Mouse (Mus musculus) limb, embryonic 11.5 days (tissue): ENCODE data around the gene Mymk. TPM values are rescaled to one million over a fixed set of nuclear protein-coding genes. Genes with fewer than 3 reads are reported as not detected.

Experiments used
- ATAC-seq: fragments of 200-750 bp; cut with Nextera tagmentation; 2 replicates; pipeline ENCODE4 v1.8.0; 2017; ENCODE audit warnings: low read depth; ENCODE audit not compliant: insufficient number of reproducible peaks, low FRiP score, low TSS enrichment
- DNase-seq: peaks from one replicate; pipeline ENCODE4 v3.0.0-alpha.2; 2015; ENCODE audit warnings: low spot score
- H3K27ac ChIP-seq: fragments of 300-500 bp; sonication (generic); replicated peaks from 2 replicates; pipeline ENCODE4 v1.5.1; 2014; ENCODE audit warnings: low read depth, mild to moderate bottlenecking, low read length
- H3K27me3 ChIP-seq: fragments of 300-500 bp; sonication (generic); 2 replicates; pipeline ENCODE4 v1.6.1; 2014; ENCODE audit warnings: mild to moderate bottlenecking, low read length, mixed read lengths; ENCODE audit not compliant: control insufficient read depth, insufficient read depth
- H3K36me3 ChIP-seq: fragments of 300-500 bp; sonication (generic); 2 replicates; pipeline ENCODE4 v1.6.1; 2014; ENCODE audit warnings: mild to moderate bottlenecking, low read length, moderate library complexity, mixed read lengths; ENCODE audit not compliant: control insufficient read depth, insufficient read depth
- H3K4me1 ChIP-seq: fragments of 300-500 bp; sonication (generic); 2 replicates; pipeline ENCODE4 v1.6.1; 2014; ENCODE audit warnings: low read length, mixed read lengths; ENCODE audit not compliant: control insufficient read depth, insufficient read depth
- H3K4me2 ChIP-seq: fragments of 300-500 bp; sonication (generic); 2 replicates; pipeline ENCODE4 v1.6.1; 2014; ENCODE audit warnings: low read depth, mild to moderate bottlenecking, moderate library complexity; ENCODE audit not compliant: severe bottlenecking
- H3K4me3 ChIP-seq: fragments of 300-500 bp; sonication (generic); 2 replicates; pipeline ENCODE4 v1.5.1; 2014; ENCODE audit warnings: low read depth, low read length
- H3K9ac ChIP-seq: fragments of 300-500 bp; sonication (generic); 2 replicates; pipeline ENCODE4 v1.6.1; 2014; ENCODE audit warnings: mild to moderate bottlenecking, low read length
- H3K9me3 ChIP-seq: fragments of 300-500 bp; sonication (generic); 2 replicates; pipeline ENCODE4 v1.6.1; 2016; ENCODE audit warnings: low read length; ENCODE audit not compliant: control insufficient read depth
- WGBS: fragments of 180-500 bp; shearing (Covaris S2); extraction: QIAGEN DNeasy Blood & Tissue Kit; methylation state at CpG from one replicate; pipeline ENCODE4 v1.1.7; 2014; 5-methylcytosine and 5-hydroxymethylcytosine counted together
- polyA plus RNA-seq: library from polyadenylated mRNA; unstranded; fragments of >200 nt; fragmentation: Nextera tagmentation; extraction: Ambion mirVana; gene quantifications from 2 replicates; pipeline ENCODE4 v1.2.1, GENCODE M21; 2014

The Mymk gene
- polyA plus RNA-seq, 1 experiment from 2014 or later = 6.2 TPM

- H3K27me3 ChIP-seq = no peaks in the 10 kb centered on the region
- no peak for DNase-seq
- H3K4me3 ChIP-seq = no peak overlapping the region
- H3K4me2 ChIP-seq = no peak overlapping the region
- no peaks in the 10 kb centered on the region for H3K36me3 ChIP-seq
- H3K9ac ChIP-seq = no peak overlapping the region
- no peak for ATAC-seq
- H3K4me1 ChIP-seq = peaks cover 10% of the 10 kb centered on the region
- H3K27ac ChIP-seq = no peak overlapping the region
- 81% methylated on average over 9 of the region's 9 CpGs for WGBS
- H3K9me3 ChIP-seq = no peaks in the 10 kb centered on the region
Measured at GRCm38 (mm10) chr2:27059187-27059586, 12.8 kb downstream of the Mymk start.

GRCm38 (mm10) chr2:27058751-27059150 lies 13.2 kb downstream of the Mymk start:
- H3K27ac ChIP-seq = no peak overlapping the region
- H3K4me1 ChIP-seq = peaks cover 10% of the 10 kb centered on the region
- ATAC-seq = no peak

GRCm38 (mm10) chr2:27058251-27058650 lies 13.7 kb downstream of the Mymk start:
- Histone ChIP-seq H3K4me1 (peaks cover 10% of the 10 kb centered on the region), H3K9ac (peak overlapping the region; percentile 9), H3K9me3 (no peaks in the 10 kb centered on the region), H3K27ac (peak overlapping the region; percentile 10; the same call in 1 of the 2 replicates), H3K4me3 (no peak overlapping the region), H3K36me3 (no peaks in the 10 kb centered on the region), H3K4me2 (peak overlapping the region; percentile 2; the same call in 1 of the 2 replicates), H3K27me3 (no peaks in the 10 kb centered on the region)
- ATAC-seq (no peak), DNase-seq (no peak)
- WGBS = 26% methylated on average over 4 of the region's 4 CpGs

More at GRCm38 (mm10) chr2:27058751-27059150, 13.2 kb downstream of the Mymk start:
- Histone ChIP-seq H3K27me3 (no peaks in the 10 kb centered on the region), H3K9ac (peak overlapping the region; percentile 9; the same call in 1 of the 2 replicates), H3K36me3 (no peaks in the 10 kb centered on the region), H3K9me3 (no peaks in the 10 kb centered on the region), H3K4me2 (peak overlapping the region; percentile 2; the same call in 1 of the 2 replicates), H3K4me3 (no peak overlapping the region)
- 20% methylated on average over 12 of the region's 12 CpGs for WGBS
- DNase-seq = no peak

DNA sequence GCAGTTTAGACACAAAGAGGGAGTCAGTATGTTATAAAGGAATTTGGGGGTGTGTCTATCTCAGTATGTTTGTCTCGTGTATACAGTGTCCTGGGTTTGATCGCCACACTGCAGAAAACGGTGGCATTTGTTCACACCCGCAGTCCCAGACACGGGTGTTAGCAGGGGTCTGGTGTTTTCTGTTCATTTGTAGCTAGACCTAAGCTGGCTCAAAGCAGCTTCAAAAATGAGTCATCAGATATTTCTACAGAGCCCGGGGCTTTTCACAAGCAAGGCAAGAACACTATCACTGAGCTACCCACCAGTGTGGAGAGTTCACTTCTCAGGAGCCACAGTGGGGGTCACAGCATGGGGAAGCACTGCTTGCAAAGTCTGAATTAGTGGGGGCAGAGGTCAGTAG lies 22.6 kb downstream of the Mymk start:
- no peaks in the 10 kb centered on the region for H3K27me3 ChIP-seq
- H3K27ac ChIP-seq = no peak overlapping the region
- H3K4me2 ChIP-seq = no peak overlapping the region
- no peaks in the 10 kb centered on the region for H3K9me3 ChIP-seq
- DNase-seq (no peak), ATAC-seq (no peak)
- WGBS = 74% methylated on average over 6 of the region's 6 CpGs
- H3K4me1 ChIP-seq = no peaks in the 10 kb centered on the region
- no peak overlapping the region for H3K9ac ChIP-seq
- no peak overlapping the region for H3K4me3 ChIP-seq
- no peaks in the 10 kb centered on the region for H3K36me3 ChIP-seq

GRCm38 (mm10) chr2:27045979-27046770 lies 25.8 kb downstream of the Mymk start:
- Histone ChIP-seq H3K27ac (no peak overlapping the region), H3K9ac (no peak overlapping the region), H3K9me3 (no peaks in the 10 kb centered on the region), H3K36me3 (no peaks in the 10 kb centered on the region), H3K4me2 (no peak overlapping the region), H3K27me3 (no peaks in the 10 kb centered on the region), H3K4me1 (no peaks in the 10 kb centered on the region), H3K4me3 (no peak overlapping the region)
- WGBS = 77% methylated on average over 8 of the region's 8 CpGs
- ATAC-seq (no peak), DNase-seq (no peak)

- H3K27me3 ChIP-seq = no peaks in the 10 kb centered on the region
- no peaks in the 10 kb centered on the region for H3K4me1 ChIP-seq
- H3K4me2 ChIP-seq = no peak overlapping the region
- H3K4me3 ChIP-seq = no peak overlapping the region
- 75% methylated on average over 3 of the region's 3 CpGs for WGBS
- no peak overlapping the region for H3K9ac ChIP-seq
- ATAC-seq (no peak), DNase-seq (no peak)
- no peaks in the 10 kb centered on the region for H3K36me3 ChIP-seq
- no peak overlapping the region for H3K27ac ChIP-seq
- H3K9me3 ChIP-seq = no peaks in the 10 kb centered on the region
Measured at GRCm38 (mm10) chr2:27044641-27045040, 27.3 kb downstream of the Mymk start.

DNA sequence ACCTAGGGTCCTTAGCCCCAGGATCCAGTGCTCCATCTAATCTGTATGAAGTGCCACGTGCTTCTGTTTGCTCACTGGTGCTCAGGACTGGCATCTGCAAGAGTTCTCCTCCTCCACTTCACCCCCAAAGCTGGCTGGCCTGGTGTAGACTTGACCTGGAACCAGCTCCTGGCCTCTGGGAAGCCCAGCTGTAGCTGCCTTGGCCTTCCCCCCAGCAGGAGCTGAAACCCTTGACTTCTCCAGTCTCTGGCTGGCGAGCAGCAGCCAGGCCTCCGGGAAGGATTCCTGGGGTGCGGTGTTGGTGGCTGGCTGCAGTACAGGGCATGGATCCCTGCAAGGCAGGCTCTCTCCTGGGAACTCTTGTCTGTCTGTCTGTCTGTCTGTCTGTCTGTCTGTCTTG lies 27.8 kb downstream of the Mymk start:
- H3K36me3 ChIP-seq = no peaks in the 10 kb centered on the region
- no peak overlapping the region for H3K9ac ChIP-seq
- H3K4me2 ChIP-seq = no peak overlapping the region
- H3K27ac ChIP-seq = no peak overlapping the region
- no peaks in the 10 kb centered on the region for H3K27me3 ChIP-seq
- ATAC-seq (no peak), DNase-seq (no peak)
- H3K4me3 ChIP-seq = no peak overlapping the region
- H3K9me3 ChIP-seq = no peaks in the 10 kb centered on the region
- 81% methylated on average over 4 of the region's 4 CpGs for WGBS
- no peaks in the 10 kb centered on the region for H3K4me1 ChIP-seq

GRCm38 (mm10) chr2:27043461-27043860 lies 28.5 kb downstream of the Mymk start:
- no peak overlapping the region for H3K9ac ChIP-seq
- H3K4me1 ChIP-seq = no peaks in the 10 kb centered on the region
- no peak overlapping the region for H3K4me3 ChIP-seq
- ATAC-seq (peak; percentile 70), DNase-seq (peak; percentile 91)
- no peak overlapping the region for H3K4me2 ChIP-seq
- WGBS = 12% methylated on average over 3 of the region's 3 CpGs
- no peak overlapping the region for H3K27ac ChIP-seq
- H3K27me3 ChIP-seq = no peaks in the 10 kb centered on the region
- no peaks in the 10 kb centered on the region for H3K9me3 ChIP-seq
- H3K36me3 ChIP-seq = no peaks in the 10 kb centered on the region
